Mouse (Mus musculus) cerebellum, postnatal 14 days (tissue): Measurements from ENCODE around the gene Kcnq5.
"Not testable (repeated sequence)": the region's sequence is repeated elsewhere in the genome, so short reads cannot be mapped to it uniquely, and the experiment has no call there.

ENCODE experiments used
- DNase-seq, 2 experiments: peaks; one replicate each; pipeline ENCODE4 v3.0.0; 2021; ENCODE audit warnings: mixed read lengths in 2 of 2

The Kcnq5 gene

DNA sequence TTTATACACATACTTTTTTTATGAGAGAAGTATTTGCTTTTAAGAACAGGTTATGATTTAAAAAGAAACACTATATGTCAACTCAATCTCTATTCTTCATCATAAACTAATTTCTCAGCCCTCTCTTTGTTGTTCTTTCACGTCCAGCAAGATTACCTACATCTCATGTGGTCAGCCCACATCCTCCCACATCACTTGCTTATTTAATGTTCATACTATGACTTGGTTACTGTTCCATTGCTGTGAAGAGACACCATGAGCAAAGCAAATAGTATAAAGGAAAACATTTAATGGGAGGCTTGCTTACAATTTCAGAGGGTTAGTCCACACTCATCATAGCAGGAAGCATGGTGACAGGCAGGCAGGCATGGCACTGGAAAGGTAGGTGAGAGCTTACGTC, 124.4 kb downstream of the Kcnq5 start:
- DNase-seq = no peak

DNA sequence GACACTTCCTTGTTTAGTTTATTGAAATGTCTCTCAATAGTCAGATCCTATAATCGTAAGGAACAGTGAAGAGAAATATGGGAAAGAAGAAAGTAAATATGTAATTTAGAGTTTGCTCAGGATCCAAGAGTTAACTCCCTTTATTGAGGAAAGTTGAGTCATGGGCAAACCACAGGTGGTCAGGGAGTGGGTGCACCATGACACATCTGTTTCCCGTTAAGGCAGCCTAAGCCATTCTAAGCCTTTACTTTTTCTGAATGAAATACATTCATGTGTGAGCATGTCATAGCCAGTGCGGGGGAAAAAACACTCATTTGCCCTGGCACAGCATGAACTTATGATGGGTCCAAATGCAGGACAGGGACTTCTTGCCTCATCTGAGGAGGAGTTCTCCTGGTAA, 125.4 kb downstream of the Kcnq5 start:
- DNase-seq = no peak

DNA sequence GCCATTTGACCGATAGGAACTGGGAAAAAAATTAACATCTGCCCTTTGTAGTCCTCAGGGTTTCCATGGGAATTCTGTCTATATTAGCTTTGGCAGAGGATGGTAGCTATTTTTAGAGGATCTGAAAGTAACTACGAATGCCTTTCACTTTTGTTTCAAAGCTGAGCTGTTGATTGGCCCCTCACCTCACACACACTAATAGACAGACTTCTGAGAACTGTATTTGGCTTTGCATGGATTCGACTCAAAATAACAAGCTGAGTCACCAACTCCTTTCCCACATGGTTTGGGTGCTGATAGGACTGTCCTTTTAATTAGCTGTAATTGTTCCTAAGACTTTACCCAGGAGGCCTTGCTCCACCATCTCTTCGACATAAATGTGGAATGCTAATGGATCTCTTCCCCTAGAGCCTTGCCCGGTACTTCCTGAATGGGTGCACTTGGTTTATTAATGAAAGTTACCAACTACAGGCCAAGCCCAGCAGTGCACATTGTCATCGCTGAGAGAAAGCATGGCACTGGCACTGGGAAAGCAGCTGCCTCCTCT, 131.8 kb downstream of the Kcnq5 start:
- no peak for DNase-seq

DNA sequence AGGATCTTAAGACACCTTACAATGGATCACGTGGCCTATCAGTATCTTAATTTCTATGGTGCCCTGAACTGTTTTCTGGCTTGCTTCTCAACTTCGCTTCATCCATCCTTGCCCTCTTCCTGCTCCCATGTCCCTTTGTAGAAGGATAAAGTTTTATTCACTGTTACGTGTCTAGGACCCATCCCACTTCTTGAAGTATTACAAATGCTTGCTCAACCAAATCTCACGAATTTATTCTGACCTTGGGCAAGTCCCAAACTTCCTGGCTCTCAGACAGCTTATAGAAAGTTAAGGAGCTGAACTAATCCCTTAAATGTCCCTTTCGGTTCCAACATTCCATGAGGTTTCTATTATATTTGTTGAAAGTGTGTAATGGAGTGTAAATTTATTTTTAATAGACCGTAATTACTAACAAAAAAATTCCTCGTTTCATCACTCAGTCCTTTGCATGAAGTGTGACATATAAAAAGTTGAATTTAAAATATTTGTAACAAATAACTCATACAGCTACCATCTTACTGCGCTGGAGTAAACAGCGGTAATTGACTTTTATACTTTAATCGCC, 141.6 kb downstream of the Kcnq5 start:
- no peak for DNase-seq

DNA sequence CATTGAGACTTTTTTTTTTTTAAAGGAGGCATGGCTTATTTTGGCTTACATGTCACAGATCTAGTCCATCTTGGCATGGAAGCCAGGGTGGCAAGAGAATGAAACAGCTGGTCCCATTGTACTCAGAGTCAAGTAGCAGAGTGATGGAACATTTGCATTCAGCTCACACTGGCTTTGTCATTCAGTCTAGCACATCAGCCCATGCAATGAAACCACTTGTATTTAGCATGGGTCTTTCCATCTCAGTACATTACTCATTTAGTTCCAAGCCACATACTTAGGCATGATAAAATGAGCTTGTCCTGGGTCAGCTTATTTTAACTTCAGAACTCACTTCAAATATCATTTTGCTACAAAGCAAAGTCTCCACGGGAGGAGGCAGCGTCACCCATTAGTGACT, 156.7 kb downstream of the Kcnq5 start:
- DNase-seq = peak in 1 of 2 experiments; percentile 9

DNA sequence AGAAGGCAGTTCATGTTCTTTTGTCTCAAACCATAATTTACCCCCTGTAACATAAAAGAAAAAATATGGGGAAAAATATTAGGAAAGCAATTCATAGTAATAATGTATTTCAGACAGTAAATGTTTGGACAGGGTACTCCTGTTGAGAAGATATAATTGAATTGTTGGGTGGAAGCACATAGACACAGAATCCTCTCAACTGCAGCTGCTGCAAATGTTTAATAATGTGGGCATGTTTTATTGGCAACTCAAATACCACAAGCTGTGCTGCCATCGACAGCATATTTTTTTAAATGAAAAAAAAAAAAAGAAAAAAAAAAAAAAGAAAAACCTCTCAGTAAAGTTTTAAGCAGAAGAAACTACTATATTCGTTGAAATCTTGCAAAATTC, 157.3 kb downstream of the Kcnq5 start:
- no peak for DNase-seq

DNA sequence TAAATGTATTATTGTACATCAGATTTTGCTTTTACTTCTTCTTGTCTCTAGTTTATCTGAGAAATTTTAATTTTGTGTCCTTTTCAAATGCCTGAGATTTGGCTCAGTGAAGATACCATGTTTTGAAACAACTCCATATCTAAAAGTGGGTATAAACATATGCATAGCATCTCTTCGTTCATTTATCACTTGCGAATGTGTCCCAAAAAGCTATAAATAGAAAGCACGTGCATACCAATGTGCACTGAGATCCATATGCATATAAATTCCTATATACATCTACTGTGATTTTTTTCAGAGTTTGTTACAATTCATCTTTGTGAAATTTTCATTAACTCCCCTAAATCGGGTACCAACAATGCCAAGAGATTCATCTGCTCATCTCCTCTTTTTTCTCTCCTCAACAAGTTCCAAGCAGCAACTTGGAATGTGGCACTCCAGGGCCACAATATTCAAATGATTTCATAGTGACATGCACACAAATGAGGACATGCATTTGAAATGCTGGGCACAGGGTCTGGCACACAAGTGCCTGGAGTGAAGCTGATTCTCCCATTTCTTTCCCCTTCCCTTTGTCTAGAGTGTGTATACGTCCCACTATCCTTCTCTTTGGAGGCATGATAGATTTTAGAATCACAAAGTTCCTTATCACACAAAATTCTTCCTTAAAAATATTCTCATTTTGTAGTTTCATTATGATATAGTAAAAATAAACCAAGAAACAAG, 157.8 kb downstream of the Kcnq5 start:
- DNase-seq = no peak

DNA sequence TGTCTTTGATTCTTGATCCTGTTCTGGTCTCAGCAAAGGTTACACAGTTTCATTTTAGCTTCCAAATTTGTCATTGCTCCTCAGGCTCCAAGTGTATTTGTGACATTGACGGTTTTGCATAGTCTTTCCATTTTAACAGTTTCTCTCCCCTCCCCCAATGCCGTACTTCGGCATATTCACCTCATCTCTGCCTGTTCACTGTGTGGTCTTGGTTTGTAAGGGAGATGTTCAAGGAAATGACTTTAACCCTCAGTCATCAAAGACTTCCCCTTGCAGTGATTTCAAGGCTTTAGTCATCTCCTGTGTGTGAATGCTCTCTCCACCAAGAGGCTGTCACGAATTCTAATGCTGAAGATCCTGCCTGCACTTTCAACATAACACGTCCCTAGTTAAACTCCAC, 181.0 kb downstream of the Kcnq5 start:
- no peak for DNase-seq

DNA sequence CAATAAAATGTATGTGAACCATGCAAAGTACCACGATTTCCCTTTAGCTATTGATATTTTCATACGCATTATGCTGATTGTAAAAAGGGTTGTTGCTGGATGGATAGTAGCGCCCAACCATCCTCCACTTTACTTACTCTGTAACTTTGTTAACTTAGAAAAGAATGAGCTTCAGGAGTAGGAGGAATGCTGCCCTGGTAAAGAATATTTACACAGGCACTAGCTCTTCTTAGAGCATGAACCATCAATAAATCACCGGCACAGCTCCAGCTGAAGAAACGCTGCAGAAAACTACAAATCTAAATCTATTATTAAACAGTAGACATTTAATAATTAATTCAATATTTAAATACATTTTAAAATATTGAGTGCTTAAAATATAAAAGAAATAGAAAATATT, 184.2 kb downstream of the Kcnq5 start:
- no peak for DNase-seq

DNA sequence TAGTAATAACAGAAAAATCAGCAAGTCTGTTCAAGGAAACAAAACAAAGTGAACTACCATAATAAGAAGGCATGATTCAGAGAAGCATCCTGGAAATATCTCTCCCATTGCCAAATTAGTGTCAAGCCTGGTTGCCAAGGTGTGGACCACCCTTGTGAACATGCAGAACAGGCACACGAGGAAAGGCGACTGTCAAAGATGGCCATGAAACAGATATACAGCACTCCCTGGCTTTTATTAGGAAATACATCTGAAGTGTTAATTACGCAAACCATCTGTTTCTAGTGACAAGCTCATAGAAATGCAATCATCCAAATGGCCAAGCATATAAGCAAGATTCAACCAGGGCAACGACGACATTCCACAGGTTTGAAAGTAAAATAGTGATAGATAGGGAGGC, 187.8 kb downstream of the Kcnq5 start:
- DNase-seq = peak; percentile 10 to 14

DNA sequence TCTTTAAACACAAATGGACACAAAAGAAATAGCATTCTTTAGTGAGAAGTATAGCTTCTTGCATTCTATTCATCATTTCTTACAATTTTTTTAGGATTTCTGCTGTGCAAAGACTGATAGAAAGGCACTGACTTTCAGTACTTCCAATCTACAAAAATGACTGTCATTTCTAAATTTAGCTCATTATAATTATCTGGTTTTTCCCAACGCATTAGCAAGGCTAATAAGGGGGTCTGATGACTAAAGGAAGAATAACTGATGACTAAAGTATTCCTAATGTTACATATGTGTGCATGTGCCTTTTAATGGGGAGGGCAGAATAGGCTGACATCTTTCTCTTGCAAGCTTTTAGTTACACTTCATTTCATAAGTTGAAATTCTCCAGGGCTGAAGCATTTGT, 191.2 kb downstream of the Kcnq5 start:
- no peak for DNase-seq

DNA sequence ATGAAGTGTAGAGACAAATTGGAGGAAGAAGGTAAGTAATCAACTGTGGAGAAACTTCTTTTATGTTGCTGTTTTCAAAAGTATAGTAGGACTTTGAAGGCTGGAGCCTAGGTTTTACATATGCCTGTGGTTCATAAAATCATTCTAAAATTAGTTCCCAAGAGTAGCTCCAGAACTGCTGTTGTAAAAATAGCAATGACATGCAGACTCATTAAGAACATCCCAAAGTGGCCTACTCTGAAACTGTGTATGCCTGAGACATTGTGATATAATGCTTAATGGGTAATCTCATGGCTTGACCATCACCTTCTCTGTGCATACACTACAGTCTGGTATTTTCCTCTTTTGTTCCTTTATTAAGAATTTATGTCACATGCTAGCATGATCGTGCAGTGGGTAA, 212.4 kb downstream of the Kcnq5 start:
- DNase-seq = no peak

DNA sequence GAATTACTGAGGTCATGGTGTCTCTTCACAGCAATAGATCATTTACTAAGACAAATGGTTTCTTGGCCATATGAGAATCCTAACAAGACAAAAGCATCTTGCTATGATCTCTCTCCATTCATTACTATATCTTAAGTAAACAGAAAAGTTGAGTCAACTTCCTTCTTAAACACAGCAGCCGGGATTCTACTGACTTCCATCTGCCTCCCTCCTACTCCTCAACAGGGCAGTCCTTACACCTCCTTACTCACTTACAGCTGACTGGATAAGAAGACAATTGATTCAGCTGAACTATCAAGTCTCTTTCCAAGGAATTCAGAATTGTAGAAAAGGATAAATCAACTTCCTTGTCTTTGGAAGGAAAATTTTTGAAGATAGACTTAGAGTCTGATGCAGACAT, 232.6 kb downstream of the Kcnq5 start:
- DNase-seq = no peak

DNA sequence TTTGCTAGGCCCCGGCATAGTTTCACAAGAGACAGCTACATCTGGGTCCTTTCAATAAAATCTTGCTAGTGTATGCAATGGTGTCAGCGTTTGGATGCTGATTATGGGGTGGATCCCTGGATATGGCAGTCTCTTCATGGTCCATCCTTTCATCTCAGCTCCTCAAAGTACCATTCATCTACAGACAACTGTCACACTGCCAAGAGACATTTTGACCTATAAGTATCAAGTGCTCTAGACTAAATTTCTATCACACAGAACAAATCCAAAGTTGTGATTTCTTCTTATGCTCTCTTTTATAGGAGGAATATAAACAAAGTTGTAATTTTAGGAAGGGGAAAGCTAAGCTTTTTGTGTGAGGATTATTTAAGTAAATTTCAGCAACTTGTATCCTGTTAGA, 238.5 kb downstream of the Kcnq5 start:
- not testable (repeated sequence) for DNase-seq

DNA sequence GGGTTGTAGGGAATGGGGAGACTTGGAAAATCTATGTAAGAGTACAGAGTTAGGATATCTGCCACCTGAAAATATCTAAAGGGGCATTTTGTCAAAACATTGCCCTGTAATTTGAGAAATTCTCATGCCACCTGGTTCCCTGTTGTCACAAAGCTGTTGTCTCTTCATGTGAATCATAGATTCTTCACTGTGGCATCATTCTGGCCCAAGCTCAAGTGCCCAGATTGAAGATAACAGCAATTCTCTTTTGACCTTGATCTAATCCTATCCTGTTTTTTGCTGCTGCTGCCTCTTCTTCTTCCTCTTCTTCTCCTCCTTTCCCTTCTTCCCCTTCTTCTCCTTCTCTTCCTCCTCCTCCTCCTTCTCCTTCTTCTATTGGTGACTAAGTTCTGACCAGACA, 240.5 kb downstream of the Kcnq5 start:
- DNase-seq = peak; percentile 62 to 66

DNA sequence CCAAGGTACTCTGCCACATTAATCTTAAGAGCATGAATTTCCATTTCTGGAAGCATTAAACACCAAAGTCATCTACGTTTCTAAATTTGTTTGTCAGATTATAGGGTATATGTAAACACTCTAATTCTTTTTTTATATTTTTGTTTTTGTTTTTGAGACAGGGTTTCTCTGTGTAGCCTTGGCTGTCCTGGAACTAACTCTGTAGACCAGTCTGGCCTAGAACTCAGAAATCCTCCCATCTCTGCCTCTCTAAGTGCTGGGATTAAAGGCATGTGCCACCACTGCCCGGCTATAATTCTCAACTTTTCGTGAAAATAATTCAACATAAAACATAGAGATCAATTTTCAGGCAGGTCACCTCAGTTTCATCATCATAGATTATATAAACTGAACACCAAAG, 246.9 kb downstream of the Kcnq5 start:
- DNase-seq = no peak

DNA sequence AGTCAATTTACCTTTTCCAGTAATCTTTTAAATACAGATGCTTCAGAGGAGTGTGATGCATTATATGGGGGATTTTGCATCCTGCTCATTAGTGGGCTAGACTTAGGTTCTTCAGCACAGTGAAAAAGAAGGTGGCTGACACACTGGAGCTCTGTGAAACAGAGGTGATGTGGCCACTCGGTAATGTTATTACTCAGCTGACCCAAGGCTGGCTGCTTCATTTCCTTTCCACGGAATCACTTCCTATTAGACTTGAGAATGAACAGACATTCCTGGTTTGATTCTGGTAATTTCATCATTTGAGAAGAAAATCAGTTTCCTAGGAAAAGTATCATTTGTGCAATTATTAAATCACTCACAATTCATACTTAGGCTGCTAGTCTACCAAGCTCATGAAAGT, 249.0 kb downstream of the Kcnq5 start:
- DNase-seq = no peak

DNA sequence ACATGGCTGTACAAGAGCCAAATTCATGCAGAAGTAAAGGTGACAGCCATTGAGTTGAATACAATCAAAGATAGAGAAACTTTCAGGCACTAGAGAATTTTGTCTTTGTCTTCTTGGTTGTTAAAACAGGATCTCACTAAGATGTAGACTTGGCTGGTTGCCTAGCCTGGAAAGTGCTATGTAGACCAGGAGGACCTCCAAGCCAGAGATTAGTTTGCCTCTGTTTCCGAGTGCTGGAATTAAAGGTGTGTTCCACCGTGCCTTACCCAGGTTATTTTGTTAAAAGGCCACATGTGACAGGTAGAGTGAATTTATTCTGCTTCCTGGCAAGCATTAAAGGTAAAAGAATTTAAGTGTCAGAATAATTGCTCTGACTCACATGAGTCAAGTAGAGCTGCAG, 271.3 kb downstream of the Kcnq5 start:
- peak in 1 of 2 experiments; percentile 5 for DNase-seq

DNA sequence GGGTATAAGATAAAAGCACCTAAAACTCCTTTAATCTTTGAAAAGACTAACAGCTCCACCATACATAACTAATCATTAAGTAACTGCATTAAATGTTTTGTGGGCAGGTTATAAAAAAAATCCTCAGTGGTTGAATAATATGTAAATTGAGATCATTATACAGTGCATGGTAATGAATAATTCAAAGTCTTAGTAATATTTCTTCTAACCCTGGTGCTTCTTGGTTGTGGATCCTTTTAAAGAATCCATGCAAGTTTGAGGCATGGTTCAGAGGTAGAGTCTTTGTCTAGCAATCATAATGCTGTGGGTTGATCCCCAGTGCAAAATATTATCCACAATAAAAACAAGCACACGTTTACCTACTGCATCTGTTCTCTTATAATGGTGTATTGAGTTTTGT, 272.8 kb downstream of the Kcnq5 start:
- DNase-seq = no peak

DNA sequence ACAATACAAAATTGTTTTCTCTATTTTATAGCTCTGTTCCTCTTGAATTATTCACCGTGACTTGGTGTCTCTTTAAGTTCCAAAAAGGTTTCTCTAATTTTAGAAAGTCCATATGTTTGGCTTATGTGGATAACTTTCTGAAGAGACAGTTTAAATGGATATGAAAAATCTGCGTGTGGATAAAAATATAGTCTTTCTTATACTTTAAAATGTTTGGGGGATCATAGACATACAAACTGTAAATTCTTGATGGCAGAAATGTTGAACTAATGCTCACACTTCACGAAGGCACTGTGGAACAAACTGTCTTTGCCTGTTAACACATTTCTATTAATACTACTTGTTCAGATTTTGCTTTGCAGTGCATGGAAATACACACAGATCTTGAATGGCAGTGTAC, 277.3 kb downstream of the Kcnq5 start:
- DNase-seq = no peak

DNA sequence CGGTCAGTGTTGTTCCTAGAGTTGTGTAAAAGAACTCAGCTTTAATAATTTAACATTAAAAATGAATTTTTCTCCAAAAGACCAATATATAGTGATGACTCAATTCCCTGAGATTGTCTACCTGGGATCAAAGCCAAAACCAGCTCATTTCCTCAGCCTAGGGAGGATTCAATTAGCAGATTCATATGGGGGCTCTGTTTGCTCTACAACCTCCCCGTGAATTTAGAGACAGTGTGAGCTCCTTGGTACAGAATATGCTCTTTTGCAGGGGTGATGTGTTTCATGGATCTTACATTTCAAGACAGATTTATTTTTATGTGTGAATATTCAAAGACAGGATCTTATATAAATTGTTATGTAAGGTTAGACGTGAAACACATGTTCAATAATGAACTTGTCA, 284.9 kb downstream of the Kcnq5 start:
- no peak for DNase-seq

DNA sequence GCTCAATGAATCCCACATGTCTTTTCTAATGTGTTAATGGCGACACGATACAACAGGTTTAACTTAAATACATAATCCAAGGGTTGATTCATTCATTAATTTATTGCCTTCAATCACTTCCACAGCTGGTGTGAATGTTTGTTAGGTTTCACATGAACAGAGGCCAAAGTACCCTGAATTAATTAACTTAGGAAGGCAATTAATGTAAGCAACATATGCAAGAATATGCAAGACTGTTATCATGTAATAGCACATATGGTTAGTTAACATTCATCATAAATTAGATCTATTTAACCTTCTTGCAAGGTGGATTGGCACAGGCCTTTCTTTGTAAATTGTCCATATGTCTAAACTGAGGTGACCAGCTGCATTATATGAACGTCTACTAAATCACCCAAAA, 300.9 kb downstream of the Kcnq5 start:
- DNase-seq = no peak

DNA sequence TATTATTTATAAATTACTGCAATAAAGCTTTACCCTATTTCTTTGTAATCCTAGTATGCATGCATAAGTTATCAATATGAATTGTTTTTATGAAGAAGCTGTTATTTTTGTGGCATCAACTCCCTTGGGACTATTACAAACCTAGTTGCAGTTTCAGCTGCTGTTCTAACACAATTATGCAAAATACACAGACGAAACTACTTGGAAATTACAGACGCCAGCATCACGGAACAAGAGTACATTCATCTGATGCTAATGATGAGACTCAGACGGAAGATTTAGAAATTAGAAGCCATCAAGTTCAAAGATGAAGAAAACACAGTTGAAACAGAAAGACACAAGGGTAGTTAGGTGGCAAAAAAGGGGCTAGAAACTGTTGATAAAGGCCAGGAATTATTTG, 310.9 kb downstream of the Kcnq5 start:
- DNase-seq = no peak

DNA sequence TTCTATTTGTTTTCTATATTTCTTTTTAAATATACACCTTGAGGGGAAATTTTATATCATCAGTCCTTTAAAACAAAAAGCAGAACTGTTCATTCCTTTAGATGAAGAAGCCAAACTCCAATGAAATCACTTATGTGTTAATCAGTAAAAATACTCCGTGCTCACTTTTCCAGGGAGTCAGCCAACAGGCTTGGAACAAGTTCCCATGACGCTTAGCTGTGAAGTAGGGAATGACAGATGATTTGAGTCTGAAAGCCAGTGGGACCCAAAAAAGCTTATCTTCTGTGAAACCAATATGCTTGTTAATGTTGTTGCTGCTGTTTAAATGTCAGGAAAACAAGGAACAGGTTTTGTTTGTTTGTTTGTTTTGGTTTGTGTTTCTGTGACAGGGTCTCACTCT, 326.3 kb downstream of the Kcnq5 start:
- DNase-seq = peak in 1 of 2 experiments; percentile 4

DNA sequence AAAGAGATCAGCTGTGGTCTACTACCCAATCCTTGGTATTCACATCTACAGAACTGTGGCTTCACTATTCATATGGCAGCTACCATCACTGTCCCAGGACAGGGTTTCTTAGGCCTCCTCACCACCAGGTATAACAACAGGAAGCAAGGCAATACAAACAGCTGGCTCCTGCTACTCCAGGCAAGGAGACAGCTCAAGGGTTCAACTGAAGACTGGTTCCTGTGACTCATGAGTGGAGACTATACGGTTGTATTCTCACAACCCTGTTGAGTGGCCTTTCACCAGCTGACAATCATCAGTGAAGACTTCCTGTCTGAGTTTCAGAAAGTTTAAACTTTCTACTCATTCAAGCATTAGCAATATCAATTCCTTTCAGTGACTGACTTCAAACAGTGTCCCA, 327.7 kb downstream of the Kcnq5 start:
- no peak for DNase-seq
